Mouse (Mus musculus): ENCODE data around the gene Gm20547. TPM values are rescaled to one million over a fixed set of nuclear protein-coding genes. Genes with fewer than 3 reads are reported as not detected.

Gene Gm20547
- polyA plus RNA-seq, 1 experiment from 2014 or later: not detected

- peaks cover 52% of the 10 kb centered on the region for H3K36me3 ChIP-seq (ENCODE audit: control insufficient read depth, insufficient read depth, low read length)
- H3K27me3 ChIP-seq (ENCODE audit: control insufficient read depth, insufficient read depth, low read length): no peaks in the 10 kb centered on the region
- WGBS: 3% methylated on average over 25 of the region's 25 CpGs
- peak overlapping the region; percentile 95 for H3K4me3 ChIP-seq (ENCODE audit: low read length)
- no peaks in the 10 kb centered on the region for H3K9me3 ChIP-seq (ENCODE audit: control insufficient read depth, low read length)
- H3K27ac ChIP-seq (ENCODE audit: low read depth, low read length): peak overlapping the region; percentile 17; the same call in 1 of the 2 replicates
- peak overlapping the region; percentile 85 for H3K9ac ChIP-seq (ENCODE audit: low read depth, low read length)
- peak; percentile 38 for ATAC-seq (ENCODE audit: low FRiP score, low TSS enrichment)
- peaks cover 13% of the 10 kb centered on the region for H3K4me1 ChIP-seq (ENCODE audit: control insufficient read depth, insufficient read depth, low read length)
- peak overlapping the region; percentile 90 for H3K4me2 ChIP-seq (replicated peaks; ENCODE audit: low read depth, low read length)
These were observed 31.2 kb downstream of the Gm20547 start for GRCm38 (mm10) chr17:34850517-34851125.

GRCm38 (mm10) chr17:34849722-34850516 lies 31.9 kb downstream of the Gm20547 start, which contains the start of the genes Skiv2l and Nelfe:
Gene Skiv2l (minus strand): TSS chr17:34850210.
Gene Nelfe (plus strand): TSS chr17:34850391.
- peak within 1 kb of the TSS; percentile 85 for H3K9ac ChIP-seq (ENCODE audit: low read depth, low read length)
- peak; percentile 96 for ATAC-seq (ENCODE audit: low FRiP score, low TSS enrichment)
- H3K4me1 ChIP-seq (ENCODE audit: control insufficient read depth, insufficient read depth, low read length): peaks cover 13% of the 10 kb centered on the region
- peak within 1 kb of the TSS; percentile 95 for H3K4me3 ChIP-seq (ENCODE audit: low read length)
- no peaks in the 10 kb centered on the region for H3K27me3 ChIP-seq (ENCODE audit: control insufficient read depth, insufficient read depth, low read length)
- under 1% methylated on average over 65 of the region's 65 CpGs for WGBS
- H3K9me3 ChIP-seq (ENCODE audit: control insufficient read depth, low read length): no peaks in the 10 kb centered on the region
- peak within 1 kb of the TSS; percentile 90 for H3K4me2 ChIP-seq (replicated peaks; ENCODE audit: low read depth, low read length)
- peak within 1 kb of the TSS; percentile 17; the same call in 1 of the 2 replicates for H3K27ac ChIP-seq (ENCODE audit: low read depth, low read length)
- peaks cover 59% of the 10 kb centered on the region for H3K36me3 ChIP-seq (ENCODE audit: control insufficient read depth, insufficient read depth, low read length)

GRCm38 (mm10) chr17:34847615-34848014 lies 34.2 kb downstream of the Gm20547 start:
- no peaks in the 10 kb centered on the region for H3K9me3 ChIP-seq (ENCODE audit: control insufficient read depth, low read length)
- no peaks in the 10 kb centered on the region for H3K27me3 ChIP-seq (ENCODE audit: control insufficient read depth, insufficient read depth, low read length)
- H3K9ac ChIP-seq (ENCODE audit: low read depth, low read length): no peak overlapping the region
- 96% methylated on average over 7 of the region's 7 CpGs for WGBS
- no peak overlapping the region for H3K4me3 ChIP-seq (ENCODE audit: low read length)
- no peak for ATAC-seq (ENCODE audit: low FRiP score, low TSS enrichment)
- H3K4me1 ChIP-seq (ENCODE audit: control insufficient read depth, insufficient read depth, low read length): peaks cover 13% of the 10 kb centered on the region
- H3K36me3 ChIP-seq (ENCODE audit: control insufficient read depth, insufficient read depth, low read length): peaks cover 53% of the 10 kb centered on the region
- H3K27ac ChIP-seq (ENCODE audit: low read depth, low read length): no peak overlapping the region
- H3K4me2 ChIP-seq (replicated peaks; ENCODE audit: low read depth, low read length): no peak overlapping the region

- Histone ChIP-seq H3K27ac (ENCODE audit: low read depth, low read length) (no peak overlapping the region), H3K27me3 (ENCODE audit: control insufficient read depth, insufficient read depth, low read length) (no peaks in the 10 kb centered on the region), H3K4me3 (ENCODE audit: low read length) (no peak overlapping the region), H3K9ac (ENCODE audit: low read depth, low read length) (no peak overlapping the region), H3K9me3 (ENCODE audit: control insufficient read depth, low read length) (no peaks in the 10 kb centered on the region), H3K4me1 (ENCODE audit: control insufficient read depth, insufficient read depth, low read length) (peaks cover 13% of the 10 kb centered on the region), H3K36me3 (ENCODE audit: control insufficient read depth, insufficient read depth, low read length) (peaks cover 53% of the 10 kb centered on the region), H3K4me2 (replicated peaks; ENCODE audit: low read depth, low read length) (no peak overlapping the region)
- WGBS: 89% methylated on average over 6 of the region's 6 CpGs
- ATAC-seq (ENCODE audit: low FRiP score, low TSS enrichment): no peak
These were observed 34.6 kb downstream of the Gm20547 start for GRCm38 (mm10) chr17:34847192-34847591.

GRCm38 (mm10) chr17:34844884-34845283 lies 37.0 kb downstream of the Gm20547 start:
- peaks cover 4% of the 10 kb centered on the region; the same call in 1 of the 2 replicates for H3K4me1 ChIP-seq (ENCODE audit: control insufficient read depth, insufficient read depth, low read length)
- no peaks in the 10 kb centered on the region for H3K9me3 ChIP-seq (ENCODE audit: control insufficient read depth, low read length)
- WGBS: 92% methylated on average over 13 of the region's 13 CpGs
- no peak overlapping the region for H3K4me3 ChIP-seq (ENCODE audit: low read length)
- H3K4me2 ChIP-seq (replicated peaks; ENCODE audit: low read depth, low read length): no peak overlapping the region
- H3K27me3 ChIP-seq (ENCODE audit: control insufficient read depth, insufficient read depth, low read length): no peaks in the 10 kb centered on the region
- peaks cover 74% of the 10 kb centered on the region for H3K36me3 ChIP-seq (ENCODE audit: control insufficient read depth, insufficient read depth, low read length)
- no peak overlapping the region for H3K9ac ChIP-seq (ENCODE audit: low read depth, low read length)
- no peak overlapping the region for H3K27ac ChIP-seq (ENCODE audit: low read depth, low read length)
- ATAC-seq (ENCODE audit: low FRiP score, low TSS enrichment): no peak

GRCm38 (mm10) chr17:34840736-34841307 lies 41.0 kb downstream of the Gm20547 start:
- Histone ChIP-seq H3K4me1 (ENCODE audit: control insufficient read depth, insufficient read depth, low read length) (peaks cover 12% of the 10 kb centered on the region), H3K9me3 (ENCODE audit: control insufficient read depth, low read length) (no peaks in the 10 kb centered on the region), H3K4me3 (ENCODE audit: low read length) (no peak overlapping the region), H3K27ac (ENCODE audit: low read depth, low read length) (no peak overlapping the region), H3K4me2 (replicated peaks; ENCODE audit: low read depth, low read length) (no peak overlapping the region), H3K9ac (ENCODE audit: low read depth, low read length) (no peak overlapping the region), H3K36me3 (ENCODE audit: control insufficient read depth, insufficient read depth, low read length) (peaks cover 66% of the 10 kb centered on the region), H3K27me3 (ENCODE audit: control insufficient read depth, insufficient read depth, low read length) (no peaks in the 10 kb centered on the region)
- ATAC-seq (ENCODE audit: low FRiP score, low TSS enrichment): no peak
- WGBS: 86% methylated on average over 6 of the region's 6 CpGs

GRCm38 (mm10) chr17:34838785-34839184 lies 43.1 kb downstream of the Gm20547 start:
- ATAC-seq (ENCODE audit: low FRiP score, low TSS enrichment): no peak

GRCm38 (mm10) chr17:34837464-34838324 lies 44.1 kb downstream of the Gm20547 start:
- H3K4me3 ChIP-seq (ENCODE audit: low read length): peak overlapping the region; percentile 88
- peaks cover 16% of the 10 kb centered on the region for H3K4me1 ChIP-seq (ENCODE audit: control insufficient read depth, insufficient read depth, low read length)
- H3K9me3 ChIP-seq (ENCODE audit: control insufficient read depth, low read length): no peaks in the 10 kb centered on the region
- peak overlapping the region; percentile 96 for H3K4me2 ChIP-seq (replicated peaks; ENCODE audit: low read depth, low read length)
- WGBS: 24% methylated on average over 43 of the region's 43 CpGs
- peak overlapping the region; percentile 61 for H3K9ac ChIP-seq (ENCODE audit: low read depth, low read length)
- 0 out of 2 replicates have a peak overlapping the region, but pooled peaks have one; percentile 20 for H3K27ac ChIP-seq (ENCODE audit: low read depth, low read length)
- H3K36me3 ChIP-seq (ENCODE audit: control insufficient read depth, insufficient read depth, low read length): peaks cover 41% of the 10 kb centered on the region
- peak; percentile 8 for ATAC-seq (ENCODE audit: low FRiP score, low TSS enrichment)
- no peaks in the 10 kb centered on the region for H3K27me3 ChIP-seq (ENCODE audit: control insufficient read depth, insufficient read depth, low read length)

More at GRCm38 (mm10) chr17:34838785-34839184, 43.1 kb downstream of the Gm20547 start:
- Histone ChIP-seq H3K4me2 (replicated peaks; ENCODE audit: low read depth, low read length) (no peak overlapping the region), H3K9me3 (ENCODE audit: control insufficient read depth, low read length) (no peaks in the 10 kb centered on the region), H3K4me3 (ENCODE audit: low read length) (no peak overlapping the region), H3K36me3 (ENCODE audit: control insufficient read depth, insufficient read depth, low read length) (peaks cover 45% of the 10 kb centered on the region), H3K27ac (ENCODE audit: low read depth, low read length) (no peak overlapping the region), H3K4me1 (ENCODE audit: control insufficient read depth, insufficient read depth, low read length) (peaks cover 16% of the 10 kb centered on the region), H3K27me3 (ENCODE audit: control insufficient read depth, insufficient read depth, low read length) (no peaks in the 10 kb centered on the region), H3K9ac (ENCODE audit: low read depth, low read length) (no peak overlapping the region)
- 90% methylated on average over 7 of the region's 7 CpGs for WGBS
